Mouse (Mus musculus) forebrain, embryonic 10.5 days (tissue): ENCODE data around the gene Npy. TPM values are rescaled to one million over a fixed set of nuclear protein-coding genes. Genes with fewer than 3 reads are reported as not detected.

Source experiments
- DNase-seq: peaks from one replicate; pipeline ENCODE4 v3.0.0-alpha.2; 2017; ENCODE audit warnings: low spot score; ENCODE audit errors: extremely low spot score
- H3K27ac ChIP-seq: fragments of 300-500 bp; sonication (generic); 2 replicates; pipeline ENCODE4 v1.5.1; 2016; ENCODE audit warnings: mild to moderate bottlenecking
- H3K27me3 ChIP-seq: fragments of 300-500 bp; sonication (generic); 2 replicates; pipeline ENCODE4 v1.6.1; 2016; ENCODE audit warnings: mild to moderate bottlenecking; ENCODE audit not compliant: poor library complexity, severe bottlenecking
- H3K36me3 ChIP-seq: fragments of 300-500 bp; sonication (generic); replicated peaks from 2 replicates; pipeline ENCODE4 v1.6.1; 2016; ENCODE audit warnings: mild to moderate bottlenecking, moderate library complexity
- H3K4me1 ChIP-seq: fragments of 300-500 bp; sonication (generic); 2 replicates; pipeline ENCODE4 v1.6.1; 2016
- H3K4me3 ChIP-seq: fragments of 300-500 bp; sonication (generic); 2 replicates; pipeline ENCODE4 v1.5.1; 2016; ENCODE audit warnings: mild to moderate bottlenecking, moderate library complexity
- H3K9me3 ChIP-seq: fragments of 300-500 bp; sonication (generic); 2 replicates; pipeline ENCODE4 v1.6.1; 2016; ENCODE audit warnings: mild to moderate bottlenecking, moderate library complexity
- WGBS: fragments of 180-500 bp; shearing (Covaris S2); methylation state at CpG from one replicate; pipeline ENCODE4 v1.1.7; 2016; 5-methylcytosine and 5-hydroxymethylcytosine counted together
- polyA plus RNA-seq: library from polyadenylated mRNA; unstranded; fragments of >200 nt; fragmentation: Nextera tagmentation; extraction: Ambion mirVana; gene quantifications from 2 replicates; pipeline ENCODE4 v1.2.1, GENCODE M21; 2016

The Npy gene
- 0.27 TPM in 1 of 2 replicates, not detected in the other for polyA plus RNA-seq

DNA sequence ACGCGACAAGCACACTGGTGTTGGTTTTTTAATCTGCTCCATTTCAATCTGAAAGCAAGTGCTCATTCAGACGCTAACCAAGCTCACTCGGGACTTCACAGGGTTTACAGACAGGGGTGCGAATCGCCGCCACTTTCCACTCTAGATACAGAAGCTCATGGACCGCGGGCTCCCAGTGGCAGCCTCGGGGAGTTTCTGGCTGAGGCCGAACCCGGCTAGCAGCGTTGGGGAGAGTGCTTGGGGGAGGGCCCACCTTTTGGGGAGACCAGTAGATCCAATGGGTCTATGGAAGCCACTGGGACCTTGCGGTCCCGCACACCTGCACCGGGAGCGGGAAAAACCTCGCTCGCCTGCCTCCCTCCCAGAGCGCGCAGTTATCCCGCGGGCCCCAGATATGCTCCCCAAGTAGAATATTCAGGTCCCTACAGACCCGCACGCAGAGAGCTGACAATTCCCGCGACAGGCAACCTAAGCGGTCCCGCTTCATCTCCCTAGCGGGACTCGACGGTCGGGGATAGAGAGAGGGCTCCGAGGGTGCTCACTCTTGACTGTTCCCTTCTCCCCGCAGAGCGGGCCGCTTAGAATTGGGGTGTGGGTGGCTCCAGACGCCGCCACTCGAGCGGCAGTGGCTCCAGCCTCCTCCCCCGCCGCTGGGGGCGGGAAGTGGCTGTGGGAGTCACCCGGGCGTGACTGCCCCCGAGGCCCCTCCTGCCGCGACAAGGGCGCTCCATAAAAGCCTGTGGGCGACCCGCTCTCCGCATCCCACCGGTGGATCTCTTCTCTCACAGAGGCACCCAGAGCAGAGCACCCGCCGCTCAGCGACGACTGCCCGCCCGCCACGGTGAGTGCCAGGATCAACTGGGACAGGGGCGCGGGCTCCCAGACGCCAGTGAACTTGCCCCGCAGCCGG, at the start of gene Npy:
Npy (plus strand) TSS at position 750 of the 910 bp plus-strand sequence.
- Histone ChIP-seq H3K4me1 (peaks cover 19% of the 10 kb centered on the region), H3K9me3 (no peaks in the 10 kb centered on the region), H3K27ac (peak within 1 kb of the TSS; percentile 5; the same call in 1 of the 2 replicates), H3K27me3 (peaks cover 93% of the 10 kb centered on the region), H3K4me3 (peak within 1 kb of the TSS; percentile 49), H3K36me3 (no peaks in the 10 kb centered on the region)
- DNase-seq: peak; percentile 37
- under 1% methylated on average over 66 of the region's 66 CpGs for WGBS

GRCm38 (mm10) chr6:49775006-49775405, 47.5 kb upstream of the Npy start:
- whole genome bisulfite sequencing: 71% methylated on average over 8 of the region's 8 CpGs

GRCm38 (mm10) chr6:49778109-49778508, 44.4 kb upstream of the Npy start:
- no peak overlapping the region for H3K4me3 ChIP-seq
- WGBS: 88% methylated on average over 13 of the region's 13 CpGs
- no peak for DNase-seq
- no peaks in the 10 kb centered on the region for H3K9me3 ChIP-seq
- H3K4me1 ChIP-seq: peaks cover 45% of the 10 kb centered on the region
- no peaks in the 10 kb centered on the region for H3K36me3 ChIP-seq
- no peak overlapping the region; the same call in 1 of the 2 replicates for H3K27ac ChIP-seq
- peaks cover 8% of the 10 kb centered on the region; the same call in 1 of the 2 replicates for H3K27me3 ChIP-seq

More at GRCm38 (mm10) chr6:49775006-49775405, 47.5 kb upstream of the Npy start:
- no peak for DNase-seq
- no peaks in the 10 kb centered on the region for H3K27me3 ChIP-seq
- peaks cover 46% of the 10 kb centered on the region for H3K4me1 ChIP-seq
- H3K4me3 ChIP-seq: no peak overlapping the region
- H3K9me3 ChIP-seq: no peaks in the 10 kb centered on the region
- H3K27ac ChIP-seq: no peak overlapping the region
- no peaks in the 10 kb centered on the region for H3K36me3 ChIP-seq

DNA sequence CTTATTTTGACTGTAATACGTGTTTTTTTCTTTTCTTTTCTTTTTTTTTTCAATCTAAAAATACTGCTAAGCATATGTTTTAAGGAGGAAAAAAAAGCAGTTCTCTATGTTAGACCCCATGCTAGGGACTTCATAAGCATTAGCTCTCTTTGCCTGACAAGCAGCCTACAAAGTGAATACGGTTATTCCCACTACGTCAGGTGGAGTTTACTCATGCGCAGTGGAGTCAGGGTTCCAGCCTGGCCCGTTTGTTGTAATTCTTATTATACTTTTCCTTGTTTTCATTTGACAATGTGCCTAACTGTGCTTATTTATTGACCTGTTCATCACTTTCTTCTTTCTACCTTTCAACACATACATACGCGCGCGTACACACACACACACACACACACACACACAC, 43.8 kb upstream of the Npy start:
- no peak for DNase-seq
- no peaks in the 10 kb centered on the region for H3K9me3 ChIP-seq
- H3K36me3 ChIP-seq: no peaks in the 10 kb centered on the region
- H3K4me3 ChIP-seq: no peak overlapping the region
- no peak overlapping the region for H3K27ac ChIP-seq
- peaks cover 8% of the 10 kb centered on the region; the same call in 1 of the 2 replicates for H3K27me3 ChIP-seq
- WGBS: 85% methylated on average over 8 of the region's 9 CpGs
- peaks cover 40% of the 10 kb centered on the region for H3K4me1 ChIP-seq

- peaks cover 8% of the 10 kb centered on the region; the same call in 1 of the 2 replicates for H3K27me3 ChIP-seq
- H3K9me3 ChIP-seq: no peaks in the 10 kb centered on the region
- peak overlapping the region; percentile 12; the same call in 1 of the 2 replicates for H3K4me3 ChIP-seq
- H3K36me3 ChIP-seq: no peaks in the 10 kb centered on the region
- 23% methylated on average over 7 of the region's 7 CpGs for WGBS
- peaks cover 32% of the 10 kb centered on the region for H3K4me1 ChIP-seq
- peak overlapping the region; percentile 79 for H3K27ac ChIP-seq
- DNase-seq: peak; percentile 30
Observed at GRCm38 (mm10) chr6:49779606-49780005, 42.9 kb upstream of the Npy start.

- Histone ChIP-seq H3K4me1 (peaks cover 25% of the 10 kb centered on the region), H3K27ac (no peak overlapping the region), H3K36me3 (no peaks in the 10 kb centered on the region), H3K4me3 (no peak overlapping the region), H3K27me3 (peaks cover 8% of the 10 kb centered on the region; the same call in 1 of the 2 replicates), H3K9me3 (no peaks in the 10 kb centered on the region)
- WGBS: 91% methylated on average over 9 of the region's 9 CpGs
- DNase-seq: no peak
Observed at GRCm38 (mm10) chr6:49780846-49781400, 41.6 kb upstream of the Npy start.

DNA sequence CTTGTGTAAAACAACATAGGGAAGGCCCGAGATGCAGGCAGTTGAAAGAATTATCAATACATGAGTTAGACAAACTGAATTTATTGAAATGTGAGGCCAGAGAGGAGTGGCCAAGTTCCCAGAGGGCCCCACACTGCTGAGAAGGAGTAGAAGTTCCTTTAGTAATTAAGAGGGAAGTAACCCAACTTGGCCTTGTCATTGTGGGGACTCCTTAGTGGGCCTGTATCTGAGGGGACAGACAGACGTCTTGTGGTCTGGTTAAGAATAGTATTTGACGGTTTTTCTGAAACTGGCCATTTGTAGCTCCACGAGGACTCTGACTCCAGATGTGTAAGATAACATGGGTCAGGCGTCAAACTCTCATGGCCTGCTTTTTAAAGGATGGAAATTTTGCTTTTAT, 40.7 kb upstream of the Npy start:
- no peaks in the 10 kb centered on the region for H3K9me3 ChIP-seq
- no peak for DNase-seq
- no peaks in the 10 kb centered on the region for H3K36me3 ChIP-seq
- no peak overlapping the region for H3K4me3 ChIP-seq
- H3K27ac ChIP-seq: no peak overlapping the region
- peaks cover 25% of the 10 kb centered on the region for H3K4me1 ChIP-seq
- 90% methylated on average over 5 of the region's 5 CpGs for WGBS
- peaks cover 8% of the 10 kb centered on the region; the same call in 1 of the 2 replicates for H3K27me3 ChIP-seq

GRCm38 (mm10) chr6:49782679-49783078, 39.8 kb upstream of the Npy start:
- Histone ChIP-seq H3K27me3 (peaks cover 8% of the 10 kb centered on the region; the same call in 1 of the 2 replicates), H3K36me3 (no peaks in the 10 kb centered on the region), H3K4me1 (peaks cover 25% of the 10 kb centered on the region), H3K27ac (no peak overlapping the region), H3K9me3 (no peaks in the 10 kb centered on the region), H3K4me3 (no peak overlapping the region)
- 91% methylated on average over 7 of the region's 7 CpGs for WGBS
- DNase-seq: no peak

DNA sequence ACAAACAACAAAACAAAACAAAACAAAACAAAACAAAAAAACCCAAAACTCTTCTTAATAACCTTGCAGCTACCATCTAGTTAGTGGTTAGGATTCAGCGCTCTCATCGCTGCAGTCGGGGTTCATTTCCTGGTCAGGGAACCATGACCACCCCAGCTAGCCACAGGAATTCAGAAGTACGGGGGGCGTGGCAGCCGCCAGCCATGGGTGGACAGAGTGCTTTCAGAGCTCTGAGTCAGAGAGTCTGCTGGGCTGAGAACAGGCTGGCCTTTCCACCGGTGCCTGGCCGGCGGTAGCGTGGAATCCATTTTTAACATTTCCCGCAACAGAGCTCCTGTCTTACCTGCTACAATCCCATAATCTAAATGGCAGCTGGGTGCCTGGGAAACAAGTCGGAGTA, 30.0 kb upstream of the Npy start:
- no peak overlapping the region for H3K27ac ChIP-seq
- no peak for DNase-seq
- no peaks in the 10 kb centered on the region for H3K36me3 ChIP-seq
- WGBS: 86% methylated on average over 12 of the region's 12 CpGs
- no peaks in the 10 kb centered on the region for H3K4me1 ChIP-seq
- no peak overlapping the region for H3K4me3 ChIP-seq
- H3K9me3 ChIP-seq: no peaks in the 10 kb centered on the region
- no peaks in the 10 kb centered on the region for H3K27me3 ChIP-seq

DNA sequence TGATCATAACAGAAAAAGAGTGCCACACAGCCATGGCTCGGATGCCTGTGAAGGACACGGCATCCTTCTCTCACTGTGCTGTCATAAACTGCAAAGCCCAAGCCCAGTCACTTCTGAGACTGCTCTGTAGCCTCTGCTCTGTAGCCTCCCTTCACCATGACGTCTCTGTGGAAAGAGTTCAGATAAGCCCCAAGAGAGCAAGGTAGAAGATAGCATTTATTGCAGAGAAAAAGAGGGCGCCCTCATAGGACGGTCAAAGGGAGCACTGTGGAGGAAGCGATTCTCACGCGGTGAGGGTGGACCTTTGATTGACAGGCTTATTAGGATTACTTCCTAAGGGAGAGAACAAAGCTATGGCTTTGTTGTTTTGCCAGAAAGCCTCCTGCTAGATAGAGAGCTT, 18.4 kb upstream of the Npy start:
- no peaks in the 10 kb centered on the region for H3K9me3 ChIP-seq
- WGBS: 43% methylated on average over 8 of the region's 8 CpGs

GRCm38 (mm10) chr6:49808076-49808475, 14.4 kb upstream of the Npy start:
- peaks cover 27% of the 10 kb centered on the region for H3K4me1 ChIP-seq
- H3K9me3 ChIP-seq: no peaks in the 10 kb centered on the region
- 17% methylated on average over 13 of the region's 13 CpGs for WGBS
- no peak overlapping the region for H3K27ac ChIP-seq
- peaks cover 37% of the 10 kb centered on the region for H3K27me3 ChIP-seq
- no peaks in the 10 kb centered on the region for H3K36me3 ChIP-seq
- DNase-seq: peak; percentile 20
- peak overlapping the region; percentile 40 for H3K4me3 ChIP-seq

More for the DNA sequence above, 18.4 kb upstream of the Npy start:
- no peak overlapping the region for H3K4me3 ChIP-seq
- H3K27ac ChIP-seq: no peak overlapping the region
- peaks cover 28% of the 10 kb centered on the region for H3K27me3 ChIP-seq
- DNase-seq: no peak
- peaks cover 27% of the 10 kb centered on the region for H3K4me1 ChIP-seq
- H3K36me3 ChIP-seq: no peaks in the 10 kb centered on the region

DNA sequence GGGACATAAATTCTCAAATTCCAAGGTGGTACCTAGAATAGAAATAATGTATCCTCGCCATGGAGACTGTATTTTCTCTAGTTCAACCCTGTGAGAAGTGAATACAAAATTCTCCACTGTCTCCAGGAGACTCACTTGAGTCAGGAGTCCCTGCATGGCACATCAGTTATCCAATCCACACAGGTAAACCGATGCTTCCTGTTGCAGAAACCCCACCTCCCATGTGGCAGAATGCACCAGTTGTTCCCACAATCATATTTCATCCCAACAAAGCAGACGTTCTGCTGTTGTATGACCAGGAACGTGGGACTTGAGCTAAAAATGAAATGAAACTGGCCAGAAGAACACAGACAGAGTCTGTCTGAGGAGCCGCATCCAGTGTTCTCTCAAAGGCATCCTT, 5.3 kb upstream of the Npy start:
- Histone ChIP-seq H3K36me3 (no peaks in the 10 kb centered on the region), H3K9me3 (no peaks in the 10 kb centered on the region), H3K4me3 (no peak overlapping the region), H3K4me1 (peaks cover 7% of the 10 kb centered on the region), H3K27ac (no peak overlapping the region), H3K27me3 (peaks cover 55% of the 10 kb centered on the region)
- DNase-seq: no peak
- 82% methylated on average over 5 of the region's 5 CpGs for WGBS

GRCm38 (mm10) chr6:49817625-49818024, 4.9 kb upstream of the Npy start:
- no peak for DNase-seq
- WGBS: 74% methylated on average over 6 of the region's 6 CpGs
- H3K4me1 ChIP-seq: peaks cover 12% of the 10 kb centered on the region
- peaks cover 60% of the 10 kb centered on the region for H3K27me3 ChIP-seq
- no peaks in the 10 kb centered on the region for H3K36me3 ChIP-seq
- H3K27ac ChIP-seq: no peak overlapping the region
- no peak overlapping the region for H3K4me3 ChIP-seq
- no peaks in the 10 kb centered on the region for H3K9me3 ChIP-seq
